Mouse (Mus musculus) forebrain, embryonic 13.5 days (tissue): ENCODE measurements at regions not wholly inside any gene's neighbourhood (a gene's known extent, or its start where the extent isn't known, plus 50 kb on each side); places are given as distances from the start of the nearest gene placed in this dataset.

ENCODE experiments used
- ATAC-seq: fragments of 200-750 bp; cut with Nextera tagmentation; 2 replicates; pipeline ENCODE4 v1.8.0; 2017
- H3K27ac ChIP-seq: fragments of 300-500 bp; sonication (generic); 2 replicates; pipeline ENCODE4 v1.5.1; 2015; ENCODE audit warnings: inconsistent platforms, mild to moderate bottlenecking, moderate library complexity
- H3K27me3 ChIP-seq: fragments of 300-500 bp; sonication (generic); 2 replicates; pipeline ENCODE4 v1.6.1; 2015; ENCODE audit warnings: mild to moderate bottlenecking, inconsistent platforms
- H3K36me3 ChIP-seq: fragments of 300-500 bp; sonication (generic); 2 replicates; pipeline ENCODE4 v1.6.1; 2015; ENCODE audit warnings: mild to moderate bottlenecking, inconsistent platforms; ENCODE audit not compliant: poor library complexity, severe bottlenecking
- H3K4me1 ChIP-seq: fragments of 300-500 bp; sonication (generic); 2 replicates; pipeline ENCODE4 v1.6.1; 2015; ENCODE audit warnings: inconsistent platforms
- H3K4me2 ChIP-seq: fragments of 300-500 bp; sonication (generic); 2 replicates; pipeline ENCODE4 v1.6.1; 2015; ENCODE audit warnings: inconsistent platforms, mild to moderate bottlenecking, moderate library complexity
- H3K4me3 ChIP-seq: fragments of 300-500 bp; sonication (generic); 2 replicates; pipeline ENCODE4 v1.5.1; 2015; ENCODE audit warnings: mild to moderate bottlenecking, inconsistent platforms
- H3K9ac ChIP-seq: fragments of 300-500 bp; sonication (generic); 2 replicates; pipeline ENCODE4 v1.6.1; 2015; ENCODE audit warnings: mild to moderate bottlenecking, inconsistent platforms
- H3K9me3 ChIP-seq: fragments of 300-500 bp; sonication (generic); replicated peaks from 2 replicates; pipeline ENCODE4 v1.6.1; 2016; ENCODE audit warnings: inconsistent platforms
- WGBS: fragments of 180-500 bp; shearing (Covaris S2); methylation state at CpG from one replicate; pipeline ENCODE4 v1.1.7; 2015; 5-methylcytosine and 5-hydroxymethylcytosine counted together

DNA sequence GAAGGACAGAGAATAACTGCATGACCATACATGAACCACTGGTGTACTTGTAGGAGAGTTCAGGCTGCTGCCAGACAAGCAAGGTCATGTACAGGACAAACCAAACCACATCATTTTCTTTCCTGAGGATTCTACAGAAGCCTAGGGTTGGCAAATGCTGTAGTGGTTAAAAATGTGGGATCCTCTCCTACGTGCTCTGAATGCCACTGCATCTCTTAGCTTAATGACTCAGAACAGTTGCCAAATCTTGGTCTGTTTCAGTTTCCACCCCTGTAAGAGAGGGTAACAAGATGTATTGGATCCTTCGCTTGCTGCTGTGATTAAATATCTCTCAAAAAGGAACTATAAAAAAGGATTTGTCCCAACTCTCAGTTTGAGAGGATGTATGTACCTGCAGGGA, 938.1 kb downstream of the 4930444P10Rik start:
- Histone ChIP-seq H3K36me3 (no peaks in the 10 kb centered on the region), H3K4me3 (no peak overlapping the region)
- WGBS = 93% methylated on average over 2 of the region's 2 CpGs

DNA sequence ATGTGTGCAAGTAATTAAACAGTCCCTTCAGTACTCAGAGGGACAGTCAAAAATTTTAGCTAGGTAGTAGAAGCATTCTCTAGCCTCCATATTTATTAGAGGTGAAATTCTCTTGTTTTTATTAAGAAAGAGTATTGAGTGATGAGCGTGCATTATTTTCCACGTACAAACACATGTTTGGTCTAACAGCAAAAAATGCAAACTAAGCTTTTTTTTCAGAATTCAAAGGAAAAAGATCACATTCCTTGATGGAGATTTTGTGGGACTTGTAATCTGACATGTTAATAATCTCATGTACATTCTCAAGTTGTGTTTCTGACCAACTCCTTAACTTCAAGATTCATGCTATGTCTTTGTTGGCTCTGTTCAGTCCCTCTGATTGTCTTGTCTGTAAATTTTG, 939.2 kb downstream of the 4930444P10Rik start:
- no peak overlapping the region for H3K9ac ChIP-seq
- H3K9me3 ChIP-seq = no peaks in the 10 kb centered on the region
- no peak overlapping the region for H3K4me3 ChIP-seq
- no peak overlapping the region for H3K27ac ChIP-seq
- H3K4me1 ChIP-seq = no peaks in the 10 kb centered on the region
- no peaks in the 10 kb centered on the region for H3K36me3 ChIP-seq
- 93% methylated on average over 2 of the region's 2 CpGs for WGBS
- no peak overlapping the region for H3K4me2 ChIP-seq
- no peak for ATAC-seq
- no peaks in the 10 kb centered on the region for H3K27me3 ChIP-seq

More for the DNA sequence above, 938.1 kb downstream of the 4930444P10Rik start:
- Histone ChIP-seq H3K9ac (no peak overlapping the region), H3K27ac (no peak overlapping the region), H3K4me1 (no peaks in the 10 kb centered on the region), H3K4me2 (no peak overlapping the region), H3K27me3 (no peaks in the 10 kb centered on the region), H3K9me3 (no peaks in the 10 kb centered on the region)
- ATAC-seq = no peak

DNA sequence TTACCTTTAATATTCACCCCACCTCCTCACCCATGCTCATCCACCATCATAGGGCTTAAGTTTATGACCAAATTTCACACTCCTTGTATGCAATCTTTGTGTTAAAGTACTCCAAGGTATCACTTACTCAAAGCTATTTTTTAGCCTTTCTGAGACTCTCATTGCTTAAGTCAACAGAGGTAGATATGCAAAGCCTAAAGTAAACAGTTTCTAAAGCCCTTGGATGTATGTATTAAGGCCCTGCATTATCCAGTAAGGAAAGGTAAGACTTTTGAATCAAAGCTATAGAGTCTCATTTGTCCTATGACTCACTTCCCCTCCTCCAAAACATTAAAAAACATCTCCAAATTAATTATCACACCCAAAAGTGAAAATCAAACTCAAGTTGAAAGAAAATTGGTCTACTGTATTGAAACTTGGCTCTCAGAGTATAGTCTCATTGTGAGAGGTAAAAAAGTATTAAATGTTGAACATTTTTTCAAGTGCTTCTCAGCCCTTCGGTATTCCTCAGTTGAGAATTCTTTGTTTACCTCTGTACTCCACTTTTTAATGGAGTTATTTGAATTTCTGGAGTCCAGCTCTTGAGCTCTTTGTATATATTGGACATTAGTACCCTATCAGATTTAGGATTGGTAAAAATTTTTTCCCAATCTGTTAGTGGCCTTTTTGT, 949.1 kb downstream of the 4930444P10Rik start:
- Histone ChIP-seq H3K27me3 (no peaks in the 10 kb centered on the region), H3K27ac (no peak overlapping the region), H3K9me3 (no peaks in the 10 kb centered on the region), H3K9ac (no peak overlapping the region), H3K4me3 (no peak overlapping the region), H3K4me2 (no peak overlapping the region), H3K36me3 (no peaks in the 10 kb centered on the region), H3K4me1 (no peaks in the 10 kb centered on the region)
- whole genome bisulfite sequencing = 80% methylated on average over 1 of the region's 1 CpGs
- no peak for ATAC-seq

DNA sequence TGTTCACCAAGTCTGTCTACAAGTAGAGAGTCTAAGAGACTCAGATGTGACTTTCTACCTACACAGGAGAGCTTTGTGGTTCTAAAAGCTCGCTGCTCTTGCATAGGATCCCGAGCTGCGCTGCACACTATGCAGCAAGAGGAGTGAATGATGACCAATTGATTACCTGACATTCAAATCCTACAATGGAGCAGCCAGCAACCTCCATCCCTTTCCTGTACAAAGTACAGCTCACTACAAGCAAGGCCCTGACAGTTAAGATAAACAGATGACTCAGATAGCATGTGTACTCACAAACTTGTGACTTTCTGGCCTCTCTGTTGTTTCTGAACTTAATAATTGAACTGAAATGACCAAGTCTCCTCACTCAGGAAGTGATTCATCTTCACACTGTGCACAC, 974.7 kb downstream of the 4930444P10Rik start:
- no peak for ATAC-seq
- no peak overlapping the region for H3K27ac ChIP-seq
- H3K9ac ChIP-seq = no peak overlapping the region
- no peak overlapping the region for H3K4me3 ChIP-seq
- no peaks in the 10 kb centered on the region for H3K36me3 ChIP-seq
- no peaks in the 10 kb centered on the region for H3K27me3 ChIP-seq
- 79% methylated on average over 3 of the region's 3 CpGs for WGBS
- no peak overlapping the region for H3K4me2 ChIP-seq
- no peaks in the 10 kb centered on the region for H3K9me3 ChIP-seq
- no peaks in the 10 kb centered on the region for H3K4me1 ChIP-seq

DNA sequence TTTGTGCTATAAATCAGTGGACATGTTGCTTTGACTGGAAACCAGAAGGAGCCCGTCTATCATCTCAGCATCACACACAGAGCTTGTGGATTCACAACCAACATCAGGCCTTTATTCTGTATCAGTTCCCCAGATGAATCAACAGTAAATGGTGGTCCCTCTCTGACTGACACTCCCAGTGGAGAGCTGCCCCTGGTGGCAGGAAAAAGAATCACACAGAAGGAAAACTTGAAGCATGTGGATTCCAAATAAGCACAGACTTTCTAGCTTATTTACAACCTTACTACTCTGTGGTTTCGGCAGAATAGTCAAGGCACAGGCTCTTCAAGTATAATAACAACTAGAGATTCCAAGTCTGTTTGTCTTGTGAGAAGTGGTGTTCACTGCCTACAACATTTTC, 981.7 kb downstream of the 4930444P10Rik start:
- Histone ChIP-seq H3K4me1 (no peaks in the 10 kb centered on the region), H3K9ac (no peak overlapping the region), H3K4me2 (no peak overlapping the region), H3K36me3 (no peaks in the 10 kb centered on the region), H3K4me3 (no peak overlapping the region), H3K27ac (no peak overlapping the region), H3K27me3 (no peaks in the 10 kb centered on the region), H3K9me3 (no peaks in the 10 kb centered on the region)
- ATAC-seq = no peak
- WGBS = 83% methylated on average over 2 of the region's 2 CpGs

DNA sequence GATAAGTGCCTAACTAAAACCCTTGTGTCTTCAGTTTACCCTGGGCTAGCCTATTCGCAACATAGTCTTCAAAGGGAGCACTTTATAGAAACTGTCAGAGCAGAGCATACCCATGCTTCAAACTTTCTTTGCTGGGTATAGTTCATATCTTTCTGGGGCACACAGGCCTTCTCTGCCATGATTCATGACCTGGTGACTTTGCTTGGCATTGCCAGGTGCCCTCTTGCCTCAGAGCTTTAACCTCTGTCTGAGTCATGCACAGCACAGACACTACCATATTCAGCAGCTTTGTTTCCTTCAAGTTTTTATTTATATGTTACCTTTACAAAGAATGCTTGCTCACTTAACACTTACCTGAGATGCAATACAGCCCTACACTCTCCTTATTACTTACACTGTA, 1022.8 kb downstream of the 4930444P10Rik start:
- no peak for ATAC-seq
- no peaks in the 10 kb centered on the region for H3K4me1 ChIP-seq
- no peaks in the 10 kb centered on the region for H3K9me3 ChIP-seq
- no peaks in the 10 kb centered on the region for H3K36me3 ChIP-seq
- no peaks in the 10 kb centered on the region for H3K27me3 ChIP-seq
- H3K4me2 ChIP-seq = no peak overlapping the region
- H3K27ac ChIP-seq = no peak overlapping the region
- no peak overlapping the region for H3K9ac ChIP-seq
- H3K4me3 ChIP-seq = no peak overlapping the region
- 94% methylated on average over 1 of the region's 1 CpGs for WGBS

DNA sequence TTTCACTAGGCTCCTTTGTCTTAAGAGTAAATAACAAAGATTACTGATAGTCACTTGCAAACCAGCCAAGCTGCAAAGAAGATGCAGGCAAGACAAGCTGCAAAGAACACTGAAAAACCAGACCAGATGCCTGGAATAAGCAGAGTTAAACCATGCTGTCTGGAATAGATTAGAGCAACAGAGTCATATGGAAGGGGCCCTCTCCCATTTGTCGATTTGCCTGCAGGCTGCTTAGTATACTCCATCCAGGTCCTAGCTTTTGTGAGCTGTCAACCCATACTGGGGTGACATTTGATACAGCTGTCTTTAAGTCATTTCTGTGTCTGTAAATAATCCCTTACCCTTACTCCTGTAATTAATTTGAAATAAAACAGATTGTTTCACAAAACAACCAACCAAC, 1059.1 kb downstream of the 4930444P10Rik start:
- Histone ChIP-seq H3K27ac (no peak overlapping the region), H3K27me3 (no peaks in the 10 kb centered on the region)

DNA sequence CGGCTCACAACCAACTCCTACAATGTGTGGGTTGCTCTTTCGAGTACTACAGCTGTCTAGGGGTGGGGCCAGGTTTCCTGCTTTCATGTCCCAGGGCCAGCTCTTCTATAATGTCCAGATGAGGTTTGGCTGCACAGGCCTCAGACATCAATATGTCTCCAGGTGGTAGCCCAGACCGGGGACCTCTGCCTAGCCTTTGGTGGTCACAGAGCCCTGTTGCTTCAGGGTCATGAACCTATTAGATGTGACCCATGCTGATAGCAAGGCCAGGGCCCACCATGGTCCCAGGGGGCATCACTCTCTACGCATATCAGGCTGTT, 1074.7 kb downstream of the 4930444P10Rik start:
- no peak for ATAC-seq
- WGBS = 88% methylated on average over 4 of the region's 4 CpGs

More for the DNA sequence above, 1059.1 kb downstream of the 4930444P10Rik start:
- WGBS = 78% methylated on average over 1 of the region's 1 CpGs
- Histone ChIP-seq H3K9ac (no peak overlapping the region), H3K4me2 (no peak overlapping the region), H3K4me1 (no peaks in the 10 kb centered on the region), H3K4me3 (no peak overlapping the region), H3K36me3 (no peaks in the 10 kb centered on the region), H3K9me3 (no peaks in the 10 kb centered on the region)
- ATAC-seq = no peak

DNA sequence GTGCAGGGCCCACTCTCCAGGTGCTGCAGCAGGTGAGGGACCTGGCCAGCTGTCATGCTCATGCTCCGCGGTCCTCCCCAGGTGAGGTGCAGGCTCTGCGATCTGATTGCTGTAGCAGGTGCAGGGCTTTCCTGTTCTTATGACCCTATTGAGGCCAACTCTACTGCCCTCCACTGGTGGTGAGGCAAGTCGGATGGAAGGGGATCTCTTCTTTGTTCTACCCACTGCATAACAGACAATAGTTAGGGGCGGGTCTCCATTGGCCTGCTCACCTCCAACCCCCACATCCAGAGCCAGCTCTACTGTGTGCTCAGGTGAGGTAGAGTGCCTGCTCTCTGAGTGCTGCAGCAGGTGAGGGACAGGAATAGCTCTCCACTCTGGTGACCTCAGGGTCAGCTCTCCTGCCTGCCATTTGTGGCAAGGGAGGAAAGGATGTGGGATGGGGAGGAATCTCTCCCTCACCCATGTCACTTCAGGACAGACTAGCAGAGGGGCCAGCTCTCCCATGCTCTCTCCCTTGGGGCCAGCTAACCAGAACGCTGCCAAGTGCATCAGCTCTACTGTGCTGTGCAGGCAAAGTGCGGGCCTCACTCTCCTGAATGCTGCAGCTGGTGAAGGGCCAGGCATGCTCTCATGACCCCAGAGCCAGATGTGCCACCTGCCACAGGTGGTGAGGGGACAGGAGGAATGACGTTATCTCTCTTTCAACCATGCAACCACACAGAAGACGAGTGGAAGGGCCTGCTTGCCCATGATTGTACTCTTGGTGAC, 1075.3 kb downstream of the 4930444P10Rik start:
- Histone ChIP-seq H3K9ac (no peak overlapping the region), H3K4me2 (no peak overlapping the region), H3K27ac (no peak overlapping the region), H3K4me1 (no peaks in the 10 kb centered on the region), H3K27me3 (no peaks in the 10 kb centered on the region), H3K4me3 (no peak overlapping the region), H3K9me3 (no peaks in the 10 kb centered on the region), H3K36me3 (no peaks in the 10 kb centered on the region)
- ATAC-seq = peak; percentile 41; the same call in 1 of the 2 replicates
- 63% methylated on average over 9 of the region's 9 CpGs for WGBS

More for the DNA sequence above, 1074.7 kb downstream of the 4930444P10Rik start:
- Histone ChIP-seq H3K9ac (no peak overlapping the region), H3K9me3 (no peaks in the 10 kb centered on the region), H3K36me3 (no peaks in the 10 kb centered on the region), H3K27ac (no peak overlapping the region), H3K4me1 (no peaks in the 10 kb centered on the region), H3K4me2 (no peak overlapping the region), H3K27me3 (no peaks in the 10 kb centered on the region), H3K4me3 (no peak overlapping the region)

DNA sequence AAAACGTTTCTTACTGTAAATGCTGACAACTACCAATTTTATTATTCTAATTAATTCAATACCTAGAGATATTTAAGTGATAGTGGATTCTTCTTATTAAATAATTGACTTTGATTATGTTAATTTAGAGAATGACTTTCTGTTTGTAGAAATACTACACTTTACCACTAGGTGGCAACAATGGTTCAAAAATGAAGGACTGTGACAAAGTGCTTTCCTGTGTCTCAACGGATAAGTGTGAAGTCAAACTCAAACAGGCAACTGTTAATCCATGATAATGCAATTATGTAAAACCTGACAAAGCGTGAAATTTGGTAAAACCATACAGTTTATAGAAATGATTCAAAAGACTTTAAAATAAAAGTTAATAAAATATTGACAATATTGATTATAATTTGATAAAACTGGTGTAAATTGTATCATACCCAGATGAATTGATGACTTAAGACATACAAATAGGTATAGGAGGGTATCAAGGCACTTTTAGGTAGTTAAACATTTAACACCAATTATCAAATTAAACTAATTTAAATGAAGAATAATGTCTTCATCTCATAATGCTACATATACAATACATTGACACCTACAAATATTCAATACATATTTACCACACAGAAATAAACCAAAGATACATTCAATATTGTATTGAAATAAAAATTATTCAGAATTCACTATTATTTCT, 1085.3 kb downstream of the 4930444P10Rik start:
- Histone ChIP-seq H3K9me3 (no peaks in the 10 kb centered on the region), H3K27ac (no peak overlapping the region), H3K27me3 (no peaks in the 10 kb centered on the region), H3K4me3 (no peak overlapping the region), H3K9ac (no peak overlapping the region), H3K36me3 (no peaks in the 10 kb centered on the region), H3K4me1 (no peaks in the 10 kb centered on the region), H3K4me2 (no peak overlapping the region)
- peak; percentile 91 for ATAC-seq
- 2% methylated on average over 3 of the region's 3 CpGs for WGBS

DNA sequence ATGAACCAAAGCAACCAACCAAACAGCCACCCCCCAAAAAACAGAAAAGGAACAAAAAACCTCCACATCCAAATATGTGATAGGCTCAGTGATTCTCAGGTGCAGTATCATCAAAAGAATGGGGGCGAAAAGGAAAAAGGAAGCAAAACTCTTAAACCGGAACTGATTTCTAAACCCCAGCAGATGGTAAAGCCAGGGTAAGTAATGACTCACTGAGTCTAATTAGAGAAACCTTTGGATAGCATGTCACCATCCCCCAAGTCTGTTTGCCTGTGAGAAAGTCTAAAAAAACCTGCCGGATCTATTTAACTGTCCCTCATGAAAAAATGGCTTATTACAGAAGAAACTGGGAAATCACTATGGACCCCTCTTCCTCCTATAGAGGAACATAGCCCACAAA, 1097.8 kb downstream of the 4930444P10Rik start:
- Histone ChIP-seq H3K9ac (no peak overlapping the region), H3K4me3 (no peak overlapping the region), H3K36me3 (no peaks in the 10 kb centered on the region), H3K4me1 (no peaks in the 10 kb centered on the region), H3K27ac (no peak overlapping the region), H3K9me3 (no peaks in the 10 kb centered on the region), H3K4me2 (no peak overlapping the region), H3K27me3 (no peaks in the 10 kb centered on the region)
- 94% methylated on average over 3 of the region's 3 CpGs for WGBS
- ATAC-seq = no peak

DNA sequence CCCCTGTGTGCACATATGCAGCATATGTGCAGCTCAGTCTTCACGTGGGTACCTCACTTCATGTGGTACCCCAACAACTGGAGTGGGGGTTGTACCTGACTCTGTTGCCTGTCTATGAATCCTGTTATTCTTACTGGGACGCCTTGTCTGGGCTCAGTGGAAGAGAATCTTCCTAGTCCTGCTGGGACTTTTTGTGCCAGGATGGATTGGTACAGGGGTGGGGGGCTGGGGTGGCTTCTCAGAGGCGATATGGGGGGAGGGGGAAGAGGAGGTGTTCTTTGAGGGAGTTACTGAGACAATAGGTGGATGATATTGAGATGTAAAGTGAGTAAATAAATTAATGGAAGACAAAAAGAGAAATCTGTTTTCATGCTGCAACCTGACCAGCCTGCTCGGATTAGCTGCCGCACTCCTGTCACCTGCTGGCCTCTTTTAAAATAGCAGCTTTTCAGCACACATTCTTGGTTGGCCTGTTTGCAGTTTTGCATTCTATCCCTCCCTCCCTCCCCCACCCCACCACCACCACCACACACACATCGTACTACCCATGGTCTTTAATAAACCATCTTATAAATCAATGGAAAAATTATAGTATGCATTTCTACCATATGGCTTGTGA, 1112.9 kb downstream of the 4930444P10Rik start:
- Histone ChIP-seq H3K27me3 (no peaks in the 10 kb centered on the region), H3K4me2 (no peak overlapping the region), H3K4me3 (no peak overlapping the region), H3K9ac (no peak overlapping the region), H3K4me1 (no peaks in the 10 kb centered on the region), H3K9me3 (no peaks in the 10 kb centered on the region), H3K36me3 (no peaks in the 10 kb centered on the region), H3K27ac (no peak overlapping the region)
- ATAC-seq = peak; percentile 53; the same call in 1 of the 2 replicates
- 44% methylated on average over 6 of the region's 6 CpGs for WGBS
